Mouse (Mus musculus): ENCODE results near the gene Ddx41. TPM values are rescaled to one million over a fixed set of nuclear protein-coding genes. Genes with fewer than 3 reads are reported as not detected.
A peak's percentile ranks its signal among the peaks of the same experiment; 100 is the strongest.

The Ddx41 gene
- polyA plus RNA-seq, 1 experiment from 2014 or later = 62.9 TPM

- Histone ChIP-seq H3K4me1 (replicated peaks; ENCODE audit: control insufficient read depth, insufficient read depth, low read length) (0 out of 2 replicates have a peak, but pooled peaks cover 2% of the 10 kb centered on the region), H3K4me2 (no peak overlapping the region), H3K27ac (ENCODE audit: low read depth, low read length) (no peak overlapping the region), H3K9ac (ENCODE audit: low read depth, low read length) (no peak overlapping the region), H3K36me3 (ENCODE audit: control insufficient read depth, insufficient read depth, low read length) (peaks cover 12% of the 10 kb centered on the region; the same call in 1 of the 2 replicates), H3K27me3 (replicated peaks; ENCODE audit: control insufficient read depth, insufficient read depth, low read length) (peaks cover 14% of the 10 kb centered on the region; the same call in 1 of the 2 replicates), H3K9me3 (ENCODE audit: control insufficient read depth, low read length) (no peaks in the 10 kb centered on the region), H3K4me3 (ENCODE audit: low read depth, low read length) (no peak overlapping the region)
- no peak for DNase-seq (ENCODE audit: low spot score)
- ATAC-seq (replicated peaks; ENCODE audit: low FRiP score) = no peak
- WGBS = 62% methylated on average over 4 of the region's 4 CpGs
Observed at GRCm38 (mm10) chr13:55495702-55496101, 40.8 kb downstream of the Ddx41 start.

- no peak for ATAC-seq (replicated peaks; ENCODE audit: low FRiP score)
- no peak overlapping the region for H3K27ac ChIP-seq (ENCODE audit: low read depth, low read length)
- H3K9me3 ChIP-seq (ENCODE audit: control insufficient read depth, low read length) = no peaks in the 10 kb centered on the region
- 15% methylated on average over 18 of the region's 18 CpGs for WGBS
- H3K4me3 ChIP-seq (ENCODE audit: low read depth, low read length) = no peak overlapping the region
- H3K4me2 ChIP-seq = no peak overlapping the region
- DNase-seq (ENCODE audit: low spot score) = no peak
- H3K9ac ChIP-seq (ENCODE audit: low read depth, low read length) = no peak overlapping the region
- H3K36me3 ChIP-seq (ENCODE audit: control insufficient read depth, insufficient read depth, low read length) = peaks cover 12% of the 10 kb centered on the region; the same call in 1 of the 2 replicates
- 0 out of 2 replicates have a peak, but pooled peaks cover 2% of the 10 kb centered on the region for H3K4me1 ChIP-seq (replicated peaks; ENCODE audit: control insufficient read depth, insufficient read depth, low read length)
- H3K27me3 ChIP-seq (replicated peaks; ENCODE audit: control insufficient read depth, insufficient read depth, low read length) = peaks cover 14% of the 10 kb centered on the region; the same call in 1 of the 2 replicates
Observed at GRCm38 (mm10) chr13:55494883-55495621, 41.4 kb downstream of the Ddx41 start.

GRCm38 (mm10) chr13:55494257-55494656 lies 42.2 kb downstream of the Ddx41 start:
- Histone ChIP-seq H3K4me2 (no peak overlapping the region), H3K9ac (ENCODE audit: low read depth, low read length) (no peak overlapping the region), H3K4me1 (replicated peaks; ENCODE audit: control insufficient read depth, insufficient read depth, low read length) (0 out of 2 replicates have a peak, but pooled peaks cover 2% of the 10 kb centered on the region), H3K9me3 (ENCODE audit: control insufficient read depth, low read length) (no peaks in the 10 kb centered on the region), H3K4me3 (ENCODE audit: low read depth, low read length) (no peak overlapping the region), H3K36me3 (ENCODE audit: control insufficient read depth, insufficient read depth, low read length) (peaks cover 12% of the 10 kb centered on the region; the same call in 1 of the 2 replicates), H3K27ac (ENCODE audit: low read depth, low read length) (no peak overlapping the region), H3K27me3 (replicated peaks; ENCODE audit: control insufficient read depth, insufficient read depth, low read length) (peaks cover 20% of the 10 kb centered on the region)
- no peak for DNase-seq (ENCODE audit: low spot score)
- ATAC-seq (replicated peaks; ENCODE audit: low FRiP score) = no peak
- WGBS = 18% methylated on average over 2 of the region's 2 CpGs

GRCm38 (mm10) chr13:55487578-55488498 lies 48.6 kb downstream of the Ddx41 start, which contains the start of gene Dbn1:
TSS of gene Dbn1 (minus strand) at chr13:55488111.
- H3K9me3 ChIP-seq (ENCODE audit: control insufficient read depth, low read length) = no peaks in the 10 kb centered on the region
- WGBS = 1% methylated on average over 57 of the region's 83 CpGs
- ATAC-seq (replicated peaks; ENCODE audit: low FRiP score) = peak; percentile 66
- H3K4me2 ChIP-seq = peak within 1 kb of the TSS; percentile 77
- H3K27me3 ChIP-seq (replicated peaks; ENCODE audit: control insufficient read depth, insufficient read depth, low read length) = peaks cover 71% of the 10 kb centered on the region
- peaks cover 32% of the 10 kb centered on the region for H3K4me1 ChIP-seq (replicated peaks; ENCODE audit: control insufficient read depth, insufficient read depth, low read length)
- DNase-seq (ENCODE audit: low spot score) = peak; percentile 72
- H3K27ac ChIP-seq (ENCODE audit: low read depth, low read length) = peak within 1 kb of the TSS; percentile 72
- peak within 1 kb of the TSS; percentile 82 for H3K9ac ChIP-seq (ENCODE audit: low read depth, low read length)
- peak within 1 kb of the TSS; percentile 76 for H3K4me3 ChIP-seq (ENCODE audit: low read depth, low read length)
- no peaks in the 10 kb centered on the region for H3K36me3 ChIP-seq (ENCODE audit: control insufficient read depth, insufficient read depth, low read length)

- DNase-seq (ENCODE audit: low spot score) (peak; percentile 64), ATAC-seq (replicated peaks; ENCODE audit: low FRiP score) (no peak)
- H3K27ac ChIP-seq (ENCODE audit: low read depth, low read length) = peak overlapping the region; percentile 72
- peak overlapping the region; percentile 77 for H3K4me2 ChIP-seq
- under 1% methylated on average over 29 of the region's 29 CpGs for WGBS
- H3K4me3 ChIP-seq (ENCODE audit: low read depth, low read length) = peak overlapping the region; percentile 76
- H3K9ac ChIP-seq (ENCODE audit: low read depth, low read length) = peak overlapping the region; percentile 82
- H3K27me3 ChIP-seq (replicated peaks; ENCODE audit: control insufficient read depth, insufficient read depth, low read length) = peaks cover 69% of the 10 kb centered on the region
- no peaks in the 10 kb centered on the region for H3K9me3 ChIP-seq (ENCODE audit: control insufficient read depth, low read length)
- no peaks in the 10 kb centered on the region; the same call in 1 of the 2 replicates for H3K36me3 ChIP-seq (ENCODE audit: control insufficient read depth, insufficient read depth, low read length)
- peaks cover 32% of the 10 kb centered on the region for H3K4me1 ChIP-seq (replicated peaks; ENCODE audit: control insufficient read depth, insufficient read depth, low read length)
Observed at GRCm38 (mm10) chr13:55486916-55487577, 49.4 kb downstream of the Ddx41 start.

GRCm38 (mm10) chr13:55486029-55486794 lies 50.2 kb downstream of the Ddx41 start:
- H3K9me3 ChIP-seq (ENCODE audit: control insufficient read depth, low read length) = no peaks in the 10 kb centered on the region
- H3K27me3 ChIP-seq (replicated peaks; ENCODE audit: control insufficient read depth, insufficient read depth, low read length) = peaks cover 66% of the 10 kb centered on the region
- H3K9ac ChIP-seq (ENCODE audit: low read depth, low read length) = peak overlapping the region; percentile 82
- peaks cover 32% of the 10 kb centered on the region for H3K4me1 ChIP-seq (replicated peaks; ENCODE audit: control insufficient read depth, insufficient read depth, low read length)
- 48% methylated on average over 14 of the region's 14 CpGs for WGBS
- no peak overlapping the region for H3K27ac ChIP-seq (ENCODE audit: low read depth, low read length)
- no peak for ATAC-seq (replicated peaks; ENCODE audit: low FRiP score)
- no peak for DNase-seq (ENCODE audit: low spot score)
- no peaks in the 10 kb centered on the region; the same call in 1 of the 2 replicates for H3K36me3 ChIP-seq (ENCODE audit: control insufficient read depth, insufficient read depth, low read length)
- peak overlapping the region; percentile 77 for H3K4me2 ChIP-seq
- peak overlapping the region; percentile 76 for H3K4me3 ChIP-seq (ENCODE audit: low read depth, low read length)

GRCm38 (mm10) chr13:55484520-55485088 lies 51.9 kb downstream of the Ddx41 start:
- DNase-seq (ENCODE audit: low spot score) (no peak), ATAC-seq (replicated peaks; ENCODE audit: low FRiP score) (no peak)
- H3K4me3 ChIP-seq (ENCODE audit: low read depth, low read length) = no peak overlapping the region
- WGBS = 44% methylated on average over 7 of the region's 7 CpGs
- H3K27ac ChIP-seq (ENCODE audit: low read depth, low read length) = no peak overlapping the region
- H3K4me2 ChIP-seq = no peak overlapping the region
- H3K27me3 ChIP-seq (replicated peaks; ENCODE audit: control insufficient read depth, insufficient read depth, low read length) = peaks cover 62% of the 10 kb centered on the region
- peaks cover 5% of the 10 kb centered on the region; the same call in 1 of the 2 replicates for H3K36me3 ChIP-seq (ENCODE audit: control insufficient read depth, insufficient read depth, low read length)
- H3K9ac ChIP-seq (ENCODE audit: low read depth, low read length) = no peak overlapping the region
- peaks cover 32% of the 10 kb centered on the region for H3K4me1 ChIP-seq (replicated peaks; ENCODE audit: control insufficient read depth, insufficient read depth, low read length)
- H3K9me3 ChIP-seq (ENCODE audit: control insufficient read depth, low read length) = no peaks in the 10 kb centered on the region
